Mouse (Mus musculus) lung, postnatal 25 days (tissue): Measurements from ENCODE around the gene Urb1.
A peak's percentile ranks its signal among the peaks of the same experiment; 100 is the strongest.

Source experiments
- DNase-seq: peaks from one replicate; pipeline ENCODE4 v3.0.0; 2022; ENCODE audit warnings: low spot score

Gene Urb1

GRCm38 (mm10) chr16:90766919-90767454 is 43.2 kb downstream of the Urb1 start:
- DNase-seq, result no peak

- no peak for DNase-seq
Observed at GRCm38 (mm10) chr16:90765195-90765877, 44.9 kb downstream of the Urb1 start.

DNA sequence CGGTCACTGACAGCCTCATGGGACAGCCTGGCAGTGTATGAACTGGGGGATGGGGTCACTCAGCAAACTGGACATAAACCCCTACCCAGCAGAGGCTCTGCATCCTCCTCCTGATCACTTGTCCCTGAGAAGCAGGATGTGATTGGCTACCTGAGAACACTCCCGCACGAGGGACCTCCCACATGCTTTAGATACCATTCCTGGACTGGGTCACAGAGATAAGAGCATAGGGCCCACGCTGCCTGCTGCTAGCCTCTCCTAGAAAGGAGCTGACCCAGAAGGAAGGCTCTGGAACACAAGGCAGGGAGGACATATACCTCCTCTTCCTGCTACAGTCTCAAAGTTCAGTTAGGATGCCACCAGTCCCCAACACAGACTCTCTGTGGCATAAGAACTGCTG is 49.7 kb downstream of the Urb1 start:
- DNase-seq, result peak; percentile 17

GRCm38 (mm10) chr16:90759335-90759734 is 50.9 kb downstream of the Urb1 start:
- DNase-seq, result no peak

- no peak for DNase-seq
Observed at GRCm38 (mm10) chr16:90753386-90753941, 56.7 kb downstream of the Urb1 start.

DNA sequence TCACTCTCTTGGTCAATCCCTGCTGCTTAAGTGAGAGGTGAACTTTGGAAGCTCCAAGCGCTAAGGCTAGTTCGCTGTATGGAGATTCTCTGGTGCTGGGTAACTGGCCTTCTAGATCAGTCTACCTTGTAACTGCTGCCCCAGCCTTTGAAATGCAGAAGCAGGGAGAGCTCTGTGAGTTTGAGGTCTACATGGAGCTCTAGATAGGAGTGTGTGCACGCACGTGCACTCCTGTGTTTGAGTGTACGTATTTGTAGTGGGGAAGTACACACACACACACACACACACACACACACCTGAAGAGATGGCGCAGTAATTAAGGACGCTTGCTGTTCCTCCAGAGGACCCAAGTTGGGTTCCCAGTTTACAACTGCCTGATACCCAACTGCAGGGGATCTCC is 62.0 kb downstream of the Urb1 start:
- no peak for DNase-seq

GRCm38 (mm10) chr16:90747143-90747542 is 63.1 kb downstream of the Urb1 start:
- DNase-seq, result no peak

- DNase-seq, result peak; percentile 28
Observed at GRCm38 (mm10) chr16:90738092-90738956, 71.9 kb downstream of the Urb1 start, which contains the start of gene Mrap. Gene Mrap (plus strand): TSS chr16:90738207.

- DNase-seq, result no peak
Observed at GRCm38 (mm10) chr16:90736672-90737270, 73.4 kb downstream of the Urb1 start.

DNA sequence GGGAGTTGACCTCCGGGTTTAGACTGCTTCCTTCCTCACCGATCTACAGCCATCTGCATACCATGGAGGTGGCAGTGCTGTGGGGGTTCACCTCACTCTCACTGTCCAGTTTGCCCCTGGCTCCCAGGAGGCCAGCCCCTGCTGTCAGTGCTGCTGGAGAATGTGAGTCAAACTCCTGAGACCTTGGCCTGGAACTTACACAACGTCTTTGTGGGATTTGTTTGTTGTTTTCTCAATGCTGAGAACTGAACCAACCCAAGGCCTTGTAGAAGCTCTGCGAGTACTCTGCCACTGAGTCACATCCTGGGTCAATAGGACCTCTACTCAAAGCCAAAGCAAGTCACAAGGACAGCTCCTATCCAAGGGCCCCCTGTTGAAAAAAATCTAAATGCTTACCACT is 74.6 kb downstream of the Urb1 start:
- no peak for DNase-seq

DNA sequence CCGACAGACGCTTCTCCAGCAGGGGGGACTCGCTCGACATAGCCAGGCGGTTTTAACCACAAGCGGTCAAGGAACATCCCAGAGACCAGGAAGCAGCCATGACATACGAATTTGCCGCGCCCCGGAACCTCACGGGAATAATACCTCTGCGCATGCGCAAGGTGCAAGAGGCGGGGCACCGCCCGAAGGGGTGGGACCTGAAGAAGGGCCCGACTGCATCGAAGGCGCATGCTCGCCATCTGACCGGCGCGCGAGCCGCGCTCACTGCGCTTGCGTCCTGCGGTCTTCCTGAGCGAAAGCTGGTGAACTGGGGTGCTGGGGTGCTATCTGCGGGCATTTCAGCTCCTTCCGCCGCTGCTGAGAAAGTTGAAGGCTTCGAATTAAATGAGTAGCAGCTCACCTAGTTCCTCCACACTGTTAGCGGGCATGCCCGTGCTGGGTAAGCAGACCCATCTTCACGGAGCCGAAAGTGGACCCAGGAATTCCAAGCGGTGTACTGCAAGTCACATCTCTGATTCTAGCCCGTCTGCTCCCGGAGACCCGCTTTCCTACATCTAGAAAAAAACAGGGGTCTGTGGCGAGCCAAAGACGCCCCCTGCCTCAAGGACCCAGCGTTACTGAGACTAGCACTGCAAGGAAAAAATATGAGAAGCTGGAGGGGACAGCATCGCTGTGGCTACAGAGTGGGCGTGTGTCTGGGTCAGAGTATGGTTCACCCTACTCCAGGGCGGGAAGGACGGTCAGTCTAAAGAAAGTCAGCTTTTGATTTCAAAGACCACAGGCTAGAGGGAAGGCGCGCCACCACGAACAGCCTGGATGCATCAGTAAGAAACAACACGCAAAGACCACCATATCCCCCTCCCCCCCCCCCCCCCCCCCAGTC is 82.7 kb downstream of the Urb1 start, which contains the start of gene Mis18a:
TSS of gene Mis18a (minus strand) at position 172 of the 883 bp plus-strand sequence.
- DNase-seq, result peak; percentile 95

DNA sequence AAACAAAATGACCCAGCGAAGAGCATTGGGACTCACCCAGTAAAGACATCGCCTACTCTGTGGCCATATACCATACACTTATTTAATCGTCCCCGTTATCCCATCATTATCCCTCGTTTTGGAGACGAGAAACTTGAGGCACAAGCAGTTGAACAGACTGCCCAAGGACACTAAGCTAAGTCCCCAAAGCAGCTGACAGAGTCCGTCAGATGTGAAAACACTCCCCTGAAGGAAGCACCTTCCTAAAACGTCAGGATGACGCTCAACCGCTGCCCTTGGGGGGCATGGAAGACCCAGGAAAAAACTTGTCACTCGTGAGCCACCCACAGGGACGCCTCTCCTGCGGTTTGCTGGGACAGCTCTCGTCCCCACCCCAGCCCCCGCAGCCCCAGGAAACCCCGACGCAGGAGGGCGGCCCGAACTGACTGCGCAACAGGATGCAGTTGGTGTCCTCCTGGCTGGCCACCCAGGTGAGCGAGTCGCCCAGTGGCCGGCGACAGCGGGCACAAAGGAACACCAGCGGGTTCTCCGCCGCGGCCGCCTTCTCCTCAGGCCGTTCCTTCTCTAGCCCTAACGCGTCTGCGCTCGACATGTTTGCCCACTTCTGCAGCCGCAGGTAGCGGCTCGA is 83.5 kb downstream of the Urb1 start:
- DNase-seq, result no peak

DNA sequence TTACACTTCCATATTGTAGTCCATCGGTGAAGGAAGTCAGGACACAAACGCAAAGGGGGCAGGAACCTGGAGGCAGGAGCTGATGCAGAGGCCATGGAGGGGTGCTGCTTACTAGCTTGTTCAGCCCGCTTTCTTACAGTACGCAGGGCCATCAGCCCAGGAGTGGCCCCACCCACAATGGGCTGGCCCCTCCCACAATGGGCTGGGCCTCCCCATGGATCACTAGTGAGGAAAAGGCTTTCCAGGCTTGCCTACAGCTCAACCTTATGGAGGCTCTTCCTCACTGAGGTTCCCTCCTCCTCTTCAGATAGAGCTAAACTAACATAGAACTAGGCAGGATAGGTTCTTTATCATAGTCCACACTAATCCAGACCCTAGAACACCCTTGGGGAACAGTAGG is 86.2 kb downstream of the Urb1 start:
- DNase-seq, result no peak

- no peak for DNase-seq
Observed at GRCm38 (mm10) chr16:90710313-90710712, 99.9 kb downstream of the Urb1 start.

GRCm38 (mm10) chr16:90709711-90710289 is 100.4 kb downstream of the Urb1 start:
- peak; percentile 43 for DNase-seq

GRCm38 (mm10) chr16:90706279-90706678 is 103.9 kb downstream of the Urb1 start:
- peak; percentile 24 for DNase-seq

DNA sequence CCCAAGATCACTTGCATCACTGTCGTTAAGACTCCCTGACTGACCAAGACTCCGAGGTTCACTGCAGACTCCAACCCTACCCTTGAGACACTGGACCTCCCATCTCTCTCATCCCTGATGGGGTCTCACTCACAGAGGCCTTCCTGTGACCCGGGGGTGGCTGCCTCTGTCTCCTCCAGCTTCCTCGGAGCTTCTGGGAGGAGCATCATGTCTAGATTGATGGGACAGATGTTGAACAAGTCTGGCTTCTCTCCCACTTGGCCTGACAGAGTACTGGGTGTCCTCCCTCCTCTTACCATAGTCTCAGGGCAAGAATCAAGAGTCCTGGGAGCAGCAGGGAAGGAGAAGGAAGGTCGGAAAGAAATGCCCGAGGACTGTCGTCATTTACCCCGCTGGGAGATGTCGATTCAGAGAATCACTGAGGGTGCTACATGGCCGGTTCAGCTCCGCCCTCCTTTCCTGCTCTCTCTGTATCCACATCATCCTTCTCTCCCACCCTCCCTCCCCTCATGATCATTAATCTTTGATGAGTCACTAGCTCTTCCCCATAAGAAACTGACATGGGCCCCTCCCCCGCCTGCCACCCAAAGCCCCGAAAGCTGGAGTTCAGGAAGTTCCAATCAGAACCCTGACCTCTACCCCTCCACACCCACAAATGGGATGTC is 105.9 kb downstream of the Urb1 start:
- DNase-seq, result peak; percentile 36

DNA sequence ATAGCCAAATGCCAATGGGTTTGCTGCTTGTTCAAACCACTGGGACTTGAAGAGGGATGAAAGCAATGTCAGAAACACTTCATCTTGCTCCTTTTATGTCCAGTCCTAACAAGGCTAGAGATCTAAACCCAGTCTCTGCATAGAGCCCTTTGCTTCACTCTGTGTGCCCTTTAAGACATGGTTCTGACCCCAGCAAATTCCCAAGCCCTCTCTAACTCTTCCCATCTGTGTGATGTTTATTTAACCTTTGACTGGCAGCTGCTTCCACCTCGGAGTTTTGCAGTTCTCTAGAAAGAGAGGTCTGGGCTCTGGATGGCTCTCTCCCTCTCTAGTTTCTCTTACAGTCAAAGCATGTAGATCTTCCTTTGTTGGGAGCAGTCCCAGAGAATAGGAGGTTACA is 106.6 kb downstream of the Urb1 start:
- peak; percentile 43 for DNase-seq

GRCm38 (mm10) chr16:90701541-90701940 is 108.7 kb downstream of the Urb1 start:
- no peak for DNase-seq
